Mouse (Mus musculus): ENCODE results near the gene Cacng8. TPM values are rescaled to one million over a fixed set of nuclear protein-coding genes. Genes with fewer than 3 reads are reported as not detected.

Cacng8 gene
- total RNA-seq (2021) = 1 to 10 TPM; 4.1 to 6.2 TPM
- long read RNA-seq, experiment 1, partial matches to known transcripts = 0 of 1 reads
- long read RNA-seq, experiment 1, other reads (novel, unspliced or antisense) = 1 of 1 reads
- long read RNA-seq, experiment 2, partial matches to known transcripts = 1 of 2 reads
- long read RNA-seq, experiment 2, other reads (novel, unspliced or antisense) = 0 of 2 reads

DNA sequence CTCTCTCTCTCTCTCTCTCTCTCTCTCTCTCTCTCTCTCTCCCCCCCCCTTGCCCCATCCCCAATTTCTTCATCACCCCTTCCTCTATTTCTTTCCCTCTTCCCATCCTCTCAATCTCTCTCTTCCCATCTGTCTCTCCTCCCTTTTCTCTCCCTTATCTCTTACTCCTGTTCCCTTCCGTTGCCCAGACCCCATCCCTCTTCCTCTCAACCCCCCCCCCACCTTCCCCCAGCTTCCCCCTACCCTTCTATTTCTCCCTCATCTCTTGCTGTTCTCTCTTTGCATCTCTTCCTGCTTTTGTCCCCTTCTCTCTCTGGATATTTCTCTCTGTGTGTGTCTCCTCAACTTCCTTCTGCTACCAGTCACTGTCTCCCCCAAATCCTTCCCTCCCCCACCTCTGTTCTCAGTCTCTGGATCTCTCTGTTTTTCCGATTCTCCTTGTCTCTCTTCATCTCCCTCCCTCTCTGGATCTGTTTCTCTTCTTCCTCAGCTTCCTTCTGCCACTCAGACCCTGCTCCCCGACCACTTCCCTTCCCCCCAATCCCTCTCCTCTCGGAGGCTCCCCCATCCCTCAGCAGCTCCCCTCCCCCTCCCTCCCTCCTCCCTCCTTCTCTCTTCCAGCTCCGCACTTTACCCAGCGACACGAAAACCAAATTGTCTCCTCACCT is at the start of gene Cacng8:
Gene Cacng8 (plus strand): TSS at position 271 of the 668 bp plus-strand sequence.
- DNase-seq (ENCODE audit: low spot score in 2 of 2) = no peak

DNA sequence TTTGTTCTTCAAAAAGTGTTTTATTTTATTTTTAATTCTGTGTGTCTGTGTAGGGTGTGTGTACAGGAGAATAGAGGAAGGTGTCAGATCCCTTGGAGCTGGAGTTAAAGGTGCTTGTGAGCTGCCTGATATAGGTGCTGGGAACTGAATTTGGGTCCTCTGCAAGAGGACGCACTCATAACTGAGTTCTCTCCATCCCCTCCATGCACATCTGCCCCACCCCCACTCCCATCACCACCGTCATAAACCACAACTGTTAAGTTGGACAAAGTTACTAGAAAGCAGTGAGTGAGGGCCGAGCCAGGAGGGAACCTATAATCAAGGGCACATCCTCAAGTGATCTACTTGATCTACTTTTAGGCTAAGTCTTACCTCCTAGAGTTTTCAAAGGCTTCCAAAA is 46.6 kb upstream of the Cacng8 start:
- DNase-seq (ENCODE audit: low spot score in 2 of 2) = no peak

DNA sequence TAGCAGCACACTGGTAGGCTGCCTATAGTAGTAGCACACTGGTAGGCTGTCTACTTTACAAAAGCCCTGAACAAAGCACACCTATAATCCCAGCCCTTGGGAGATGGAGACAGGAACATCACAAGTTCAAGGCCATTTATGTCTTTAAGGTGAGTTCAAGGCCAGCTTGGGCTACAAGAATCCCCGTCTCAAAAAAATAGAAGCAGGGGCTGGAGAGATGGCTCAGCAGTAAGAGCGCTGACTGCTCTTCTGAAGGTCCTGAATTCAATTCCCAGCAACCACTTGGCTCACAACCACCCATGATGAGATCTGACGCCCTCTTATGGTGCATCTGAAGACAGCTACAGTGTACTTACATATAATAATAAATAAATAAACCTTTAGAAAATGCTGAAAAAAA is 45.2 kb upstream of the Cacng8 start:
- no peak for DNase-seq (ENCODE audit: low spot score in 2 of 2)

DNA sequence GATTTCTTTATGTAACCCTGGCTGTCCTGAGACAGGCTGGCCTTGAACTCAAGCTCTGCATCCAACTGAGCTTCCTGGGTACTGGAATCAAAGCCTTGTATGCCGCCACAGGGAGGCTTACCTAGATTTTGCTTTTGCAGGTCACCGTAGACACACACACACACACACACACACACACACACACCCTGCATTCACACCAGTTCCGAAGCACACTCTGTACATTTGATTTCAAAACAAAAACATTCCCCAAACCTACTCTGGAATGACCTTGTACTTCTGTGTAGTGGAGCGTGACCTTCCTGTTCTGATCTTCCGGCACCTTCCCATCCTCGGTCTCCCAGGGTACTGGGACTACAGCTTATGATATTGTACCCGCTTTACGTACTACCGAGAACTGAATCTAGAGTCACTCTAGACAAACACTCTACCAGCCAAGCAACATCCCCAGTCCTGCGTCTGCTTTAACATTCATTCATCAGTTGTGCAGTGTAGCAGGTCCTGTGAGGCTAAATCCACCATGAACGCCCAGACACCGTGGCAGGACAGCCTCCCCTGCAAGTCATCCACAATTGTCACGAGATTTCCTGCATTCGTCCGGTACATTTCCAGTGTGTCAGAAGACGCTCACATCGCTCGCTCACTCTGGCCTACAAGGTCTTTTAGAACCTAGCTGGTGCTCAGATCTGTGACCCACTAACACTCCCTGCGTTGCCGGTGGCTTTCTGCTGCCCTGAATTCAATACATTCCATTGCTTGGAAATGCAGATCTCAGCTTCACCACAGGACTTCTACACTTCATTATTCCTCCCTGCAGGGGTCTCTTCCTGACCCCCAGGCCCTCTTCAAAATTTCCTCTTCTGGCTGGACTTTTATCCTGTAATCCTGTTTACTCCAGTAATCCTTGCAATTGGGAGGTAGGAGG is 42.9 kb upstream of the Cacng8 start:
- DNase-seq (ENCODE audit: low spot score in 2 of 2) = no peak

DNA sequence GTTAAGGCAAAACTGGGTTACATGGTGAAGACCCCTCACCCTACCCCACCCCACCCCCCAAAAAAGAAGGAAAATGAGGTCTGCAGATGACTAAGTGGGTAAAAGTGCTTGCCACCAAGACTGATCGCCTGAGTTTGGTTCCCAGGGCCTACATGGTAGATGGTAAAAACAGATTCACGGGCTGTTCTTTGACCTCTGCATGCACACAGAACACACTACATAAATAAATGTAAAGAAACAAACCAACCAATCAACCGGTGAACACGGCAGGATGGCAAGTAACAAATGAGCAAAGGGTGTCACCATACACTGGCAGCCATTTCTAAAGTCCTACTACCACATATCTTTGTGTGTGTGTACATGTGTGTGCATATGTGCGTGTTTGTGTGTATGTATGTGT is 42.2 kb upstream of the Cacng8 start:
- DNase-seq (ENCODE audit: low spot score in 2 of 2) = no peak

DNA sequence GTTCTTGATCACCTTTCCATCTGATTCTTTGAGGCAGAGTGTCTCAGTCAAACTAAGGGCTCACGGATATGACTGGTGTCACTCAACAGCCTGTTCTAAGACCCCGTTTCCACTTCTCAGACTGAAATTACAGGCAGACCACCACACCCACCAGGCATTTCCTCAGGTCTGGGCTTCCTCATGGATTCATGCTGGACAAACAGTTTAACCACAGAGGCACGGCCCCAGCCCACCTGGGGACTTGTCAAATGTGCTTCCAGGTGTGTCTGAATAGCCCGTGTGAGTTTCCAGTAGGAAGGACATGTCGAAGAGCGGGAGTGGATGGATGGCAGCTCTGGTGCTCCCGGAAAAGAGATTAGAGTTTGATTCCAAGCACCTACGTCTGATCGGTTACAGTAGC is 40.7 kb upstream of the Cacng8 start:
- DNase-seq (ENCODE audit: low spot score in 2 of 2) = no peak

DNA sequence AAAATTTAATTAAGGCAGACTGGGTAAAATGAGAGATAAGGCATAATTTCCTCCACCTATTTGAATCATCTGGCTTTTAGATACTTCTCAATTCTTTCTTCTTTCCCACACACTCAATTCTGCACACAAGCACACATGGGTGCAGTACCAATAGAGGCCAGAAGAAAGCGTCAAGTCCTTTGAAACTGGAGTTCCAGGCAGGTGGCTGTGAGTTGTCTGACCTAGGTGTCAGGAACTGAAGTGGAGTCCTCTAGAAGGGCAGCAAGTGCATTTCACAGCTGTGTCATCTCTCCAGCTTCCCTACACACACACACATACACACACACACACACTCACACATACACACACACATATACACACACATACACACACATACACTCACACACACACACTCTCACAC is 38.9 kb upstream of the Cacng8 start:
- DNase-seq (ENCODE audit: low spot score in 2 of 2) = no peak

DNA sequence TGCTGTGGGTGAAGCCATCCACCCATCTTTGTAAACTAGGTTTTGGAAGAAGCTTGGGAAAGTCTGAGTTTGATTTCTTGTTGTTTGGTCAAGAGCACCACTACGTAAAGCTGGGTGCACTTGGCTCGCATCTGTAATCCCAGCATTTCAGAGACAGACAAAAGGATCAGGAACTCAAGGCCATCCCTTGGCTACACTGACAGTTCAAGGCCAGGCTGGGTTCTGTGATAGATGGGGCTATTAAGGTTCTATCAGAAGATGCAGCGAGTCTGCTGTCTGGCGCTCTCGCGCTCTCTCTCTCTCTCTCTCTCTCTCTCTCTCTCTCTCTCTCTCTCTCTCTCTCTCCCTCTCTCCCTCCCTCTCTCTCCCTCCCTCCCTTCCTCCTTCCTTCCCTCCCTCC is 35.6 kb upstream of the Cacng8 start:
- no peak for DNase-seq (ENCODE audit: low spot score in 2 of 2)

DNA sequence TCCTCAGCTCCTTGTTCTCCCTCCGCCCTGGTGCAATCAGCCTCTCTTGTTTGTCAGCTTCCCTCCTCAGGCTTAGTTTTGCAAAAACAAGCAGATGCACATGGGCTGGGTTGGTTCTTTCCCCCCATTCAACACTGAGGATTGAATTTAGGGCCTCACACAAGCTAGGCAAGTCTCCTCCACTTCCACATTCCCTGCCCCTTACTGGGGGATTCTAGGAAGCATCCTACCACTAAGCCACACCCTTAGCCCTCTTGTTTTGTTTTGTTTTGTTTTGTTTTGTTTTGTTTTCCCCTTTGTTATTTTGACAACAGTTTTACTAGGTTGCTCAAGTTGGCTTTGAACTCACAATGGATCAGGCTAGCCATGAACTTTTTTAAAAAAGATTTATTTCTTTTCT is 29.8 kb upstream of the Cacng8 start:
- no peak for DNase-seq (ENCODE audit: low spot score in 2 of 2)

DNA sequence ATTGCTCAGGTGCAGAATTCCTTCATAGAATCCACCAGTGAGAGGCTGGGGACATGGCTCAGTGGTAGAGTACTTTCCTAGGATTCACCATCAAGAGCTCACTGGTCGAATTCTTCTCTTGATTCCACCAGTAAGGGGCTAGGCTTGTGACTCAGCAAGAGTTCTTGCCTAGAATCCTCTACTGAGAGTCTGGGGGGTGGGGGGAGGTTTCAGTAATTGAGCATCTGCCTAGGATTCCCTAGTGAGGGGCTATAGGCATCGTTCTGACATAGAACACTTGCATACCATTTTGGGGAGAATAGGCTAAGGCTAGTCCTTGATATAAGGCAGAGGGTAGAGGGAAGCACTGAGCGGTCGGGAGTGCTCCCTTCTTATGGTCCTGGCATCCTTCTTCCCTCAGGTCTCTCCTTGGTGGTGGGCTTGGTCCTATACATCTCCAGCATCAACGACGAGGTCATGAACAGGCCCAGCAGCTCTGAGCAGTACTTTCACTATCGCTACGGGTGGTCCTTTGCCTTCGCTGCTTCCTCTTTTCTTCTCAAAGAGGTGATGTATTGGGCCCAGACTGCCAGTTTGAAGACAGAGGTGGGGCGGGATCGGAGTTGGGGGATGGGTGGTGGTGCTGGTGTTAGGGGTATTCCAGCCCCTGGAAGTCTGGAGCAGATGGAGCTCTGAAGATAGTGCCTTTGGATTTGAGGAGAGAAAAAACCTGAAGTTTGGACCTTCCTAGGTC is 24.8 kb upstream of the Cacng8 start:
- DNase-seq (ENCODE audit: low spot score in 2 of 2) = no peak

DNA sequence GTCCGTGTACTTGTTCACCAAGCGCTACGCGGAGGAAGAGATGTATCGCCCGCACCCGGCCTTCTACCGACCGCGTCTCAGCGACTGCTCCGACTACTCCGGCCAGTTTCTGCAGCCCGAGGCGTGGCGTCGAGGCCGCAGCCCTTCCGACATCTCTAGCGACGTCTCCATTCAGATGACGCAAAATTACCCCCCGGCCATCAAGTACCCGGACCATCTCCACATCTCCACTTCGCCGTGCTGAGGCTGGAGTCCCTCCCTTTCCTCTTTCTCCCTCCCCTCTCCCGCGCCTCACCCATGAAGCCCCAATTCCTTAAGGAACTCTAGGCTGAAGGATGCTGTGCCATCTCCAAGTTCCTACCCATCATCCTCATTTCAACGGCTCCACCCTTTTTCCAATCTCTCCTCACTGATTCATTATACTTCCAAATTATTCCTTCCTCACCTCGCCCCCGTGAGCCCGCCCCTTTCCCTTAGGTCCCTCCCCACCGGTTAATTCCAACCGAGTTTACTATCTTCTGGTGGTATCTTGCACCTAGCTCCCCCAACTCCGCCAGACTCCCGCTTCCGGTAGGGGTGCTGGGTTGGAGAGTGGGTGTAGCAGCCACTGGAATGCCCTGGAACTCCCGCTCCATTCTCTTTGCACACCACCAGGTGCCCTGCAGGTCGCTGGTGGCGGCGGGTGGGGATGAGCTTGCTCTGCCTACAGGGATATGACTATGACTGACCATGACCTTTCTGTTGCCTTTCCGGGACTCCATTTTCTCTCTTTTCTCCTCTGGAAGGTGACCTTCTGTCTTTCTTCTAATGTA is 23.6 kb upstream of the Cacng8 start:
- DNase-seq (ENCODE audit: low spot score in 2 of 2) = no peak

DNA sequence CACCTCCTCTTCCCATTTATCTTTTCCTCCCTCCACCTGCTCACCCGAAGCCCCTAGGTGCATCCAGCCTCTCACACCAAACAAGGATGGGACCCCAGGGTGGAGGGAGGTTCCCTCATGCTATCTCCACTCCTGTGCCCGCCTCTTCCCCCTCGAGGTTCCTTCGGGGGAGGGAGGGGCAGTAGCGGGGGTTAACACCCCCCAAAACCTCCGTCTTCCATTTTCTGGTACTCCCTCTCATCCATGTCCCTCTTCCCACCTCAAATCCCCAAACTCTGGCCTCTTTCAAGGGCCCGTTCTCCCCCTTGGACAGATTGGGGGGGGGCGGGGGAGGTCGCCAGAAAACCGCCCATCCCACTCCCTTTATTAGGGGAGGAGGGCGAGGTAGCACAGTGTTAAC is 22.9 kb upstream of the Cacng8 start:
- DNase-seq (ENCODE audit: low spot score in 2 of 2) = no peak

DNA sequence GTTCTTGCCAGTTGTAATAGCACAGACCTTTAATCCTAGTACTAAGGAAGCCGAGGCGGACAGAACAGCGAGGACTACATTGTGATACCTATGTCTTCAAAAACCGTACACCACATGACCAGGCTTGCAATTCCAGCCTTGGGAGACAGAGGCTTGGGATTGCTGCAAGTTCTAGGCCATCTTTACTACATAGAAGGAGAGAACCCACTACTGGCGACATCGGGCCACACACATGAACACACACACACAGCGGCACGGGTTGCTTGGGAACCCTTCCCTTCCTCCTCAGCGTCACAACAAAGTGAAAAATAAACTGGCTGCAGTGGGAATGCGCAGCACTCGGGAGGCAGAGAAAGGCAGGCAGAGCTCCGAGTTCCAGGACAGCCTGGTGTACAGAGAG is 22.2 kb upstream of the Cacng8 start:
- no peak for DNase-seq (ENCODE audit: low spot score in 2 of 2)

DNA sequence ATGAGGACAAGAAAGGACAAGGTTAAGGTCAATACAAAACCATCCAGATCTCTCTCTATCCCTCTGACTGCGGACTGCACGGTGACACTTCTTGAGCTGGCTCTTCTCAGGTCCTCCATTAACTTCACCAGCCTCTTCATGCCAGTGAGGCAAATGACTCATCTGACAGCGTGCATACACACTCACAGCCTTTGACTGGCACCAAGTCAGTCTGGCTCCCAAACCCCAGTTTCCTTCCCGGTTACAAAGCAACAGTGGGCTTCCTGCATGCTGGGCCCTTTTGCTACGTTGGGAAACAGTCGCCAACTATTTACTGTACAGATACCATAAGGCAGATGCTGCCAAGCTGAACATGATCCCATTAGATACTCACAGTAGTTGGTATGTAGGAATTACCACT is 21.3 kb upstream of the Cacng8 start:
- DNase-seq (ENCODE audit: low spot score in 2 of 2) = no peak

DNA sequence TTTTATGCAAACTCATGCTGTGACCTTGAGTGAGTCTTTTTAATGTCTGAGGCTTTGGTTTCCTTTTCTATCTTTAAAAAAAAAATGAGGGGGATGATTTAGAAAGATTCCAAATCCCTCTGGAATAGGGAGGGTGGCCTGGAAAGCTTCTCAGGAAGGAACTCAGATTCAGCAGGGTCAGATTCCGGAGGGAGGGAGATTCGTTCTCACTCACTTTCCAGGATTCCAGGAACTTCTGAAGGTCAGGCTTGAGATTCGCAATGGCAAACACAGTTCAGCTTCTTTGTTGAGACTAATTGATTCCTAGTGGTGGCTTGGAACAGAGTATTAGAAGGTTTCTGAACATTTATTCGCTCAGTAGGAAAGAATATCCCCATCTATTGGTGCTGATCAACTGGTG is 20.1 kb upstream of the Cacng8 start:
- no peak for DNase-seq (ENCODE audit: low spot score in 2 of 2)

DNA sequence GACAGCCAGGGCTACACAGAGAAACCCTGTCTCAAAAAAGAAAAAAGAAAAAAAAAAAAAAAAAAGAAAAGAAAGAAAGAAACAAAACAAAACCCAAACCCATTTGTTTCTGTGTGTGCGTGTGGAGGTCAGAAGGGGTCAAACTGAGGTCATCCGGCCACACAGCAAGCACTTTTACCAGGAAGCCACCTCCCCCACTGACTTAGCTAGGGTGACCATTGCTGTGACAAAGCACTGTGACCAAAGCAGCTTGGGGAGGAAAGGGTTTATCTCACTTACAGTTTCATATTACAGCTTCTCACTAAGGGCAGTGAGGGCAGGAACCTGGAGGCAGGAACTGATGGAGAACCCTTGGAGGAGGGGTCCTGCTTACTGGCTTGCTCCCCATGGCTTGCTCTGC is 18.1 kb upstream of the Cacng8 start:
- no peak for DNase-seq (ENCODE audit: low spot score in 2 of 2)

DNA sequence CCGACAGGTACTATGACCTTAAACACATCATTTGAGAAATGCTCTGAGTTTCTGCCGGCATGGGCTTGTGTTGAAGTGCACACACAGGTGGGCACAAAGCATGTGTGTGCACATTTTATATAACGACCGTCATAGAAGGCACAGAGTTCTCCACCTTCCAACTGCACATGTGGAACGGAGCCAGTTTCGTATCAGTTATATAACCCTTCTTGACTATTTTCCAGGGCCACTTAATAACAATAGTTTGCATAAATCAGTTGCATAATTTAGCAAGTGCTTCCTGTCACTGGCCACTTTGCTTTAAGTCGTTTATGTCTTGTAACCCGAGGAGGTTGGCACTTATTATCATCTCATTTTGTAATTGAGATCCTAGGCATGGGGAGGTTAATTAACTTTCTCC is 16.7 kb upstream of the Cacng8 start:
- DNase-seq (ENCODE audit: low spot score in 2 of 2) = no peak

DNA sequence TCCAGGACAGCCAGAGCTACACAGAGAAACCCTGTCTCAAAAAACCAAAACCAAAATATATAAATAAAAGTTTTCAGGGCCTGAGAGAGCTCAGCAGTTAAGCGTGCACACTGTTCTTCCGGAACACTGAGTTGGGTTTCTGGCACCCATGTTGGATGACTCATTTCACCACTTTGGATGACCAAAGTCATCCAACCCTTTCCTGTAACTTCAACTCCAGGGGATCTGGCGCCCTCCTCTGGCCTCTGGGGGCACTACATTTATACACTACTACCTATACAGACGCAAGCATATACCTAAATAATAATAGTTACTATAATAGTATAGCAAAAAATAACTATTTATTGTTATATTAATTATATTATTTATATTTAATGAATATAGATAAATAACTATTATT is 13.7 kb upstream of the Cacng8 start:
- DNase-seq (ENCODE audit: low spot score in 2 of 2) = peak; percentile 28 to 60

DNA sequence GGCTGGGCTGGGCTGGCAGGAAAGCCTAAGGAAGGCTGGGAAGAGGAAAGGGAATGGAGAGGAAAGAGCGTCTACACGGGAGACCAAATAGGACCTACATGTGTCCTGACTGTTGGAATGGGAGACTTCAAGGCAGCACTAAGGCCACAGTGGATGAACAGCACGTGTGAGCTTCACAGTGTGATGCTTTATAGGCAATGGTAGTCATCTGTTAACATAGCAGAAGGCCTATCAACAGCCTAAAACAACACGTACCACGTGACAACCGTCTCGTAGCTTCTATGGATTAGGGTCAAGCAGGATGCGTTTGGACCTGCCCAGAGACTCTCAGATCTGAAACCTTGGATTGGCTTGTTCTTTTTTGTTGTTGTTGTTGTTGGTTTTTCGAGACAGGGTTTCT is 8.4 kb upstream of the Cacng8 start:
- no peak for DNase-seq (ENCODE audit: low spot score in 2 of 2)

DNA sequence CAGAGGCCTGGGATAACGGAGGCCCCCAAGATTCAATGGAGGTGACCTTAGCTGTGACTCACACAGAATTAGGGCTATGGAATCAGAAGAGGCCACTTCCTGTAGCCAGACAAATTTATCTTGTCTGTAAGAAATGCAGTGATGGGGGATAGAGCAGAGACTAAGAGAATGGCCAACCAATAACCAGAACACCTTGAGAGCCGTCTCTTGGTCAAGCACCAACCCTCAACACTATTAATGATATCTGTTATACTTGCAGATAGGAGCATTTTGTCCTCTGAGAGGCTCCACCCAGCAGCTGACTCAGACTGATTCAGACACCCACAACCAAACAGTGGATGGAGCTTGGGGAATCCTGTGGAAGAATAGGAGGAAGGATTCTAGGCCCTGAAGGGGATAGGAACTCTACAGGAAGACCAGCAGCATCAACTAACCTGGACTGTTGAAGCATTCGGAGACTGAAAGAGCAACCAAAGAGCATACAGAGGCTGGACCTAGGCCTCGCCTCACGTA is 5.6 kb upstream of the Cacng8 start:
- no peak for DNase-seq (ENCODE audit: low spot score in 2 of 2)

Data from adrenal gland, postnatal 4 days (tissue).